Mouse (Mus musculus) lung, postnatal 0 days (tissue): ENCODE results near the gene Gstt2. TPM values are rescaled to one million over a fixed set of nuclear protein-coding genes. Genes with fewer than 3 reads are reported as not detected.

Experiments used
- ATAC-seq: fragments of 200-750 bp; cut with Nextera tagmentation; 2 replicates; pipeline ENCODE4 v1.8.0; 2017; ENCODE audit warnings: moderate library complexity
- DNase-seq: peaks from one replicate; pipeline ENCODE4 v3.0.0-alpha.2; 2016; ENCODE audit warnings: low spot score
- H3K27ac ChIP-seq: fragments of 300-500 bp; sonication (generic); 2 replicates; pipeline ENCODE4 v1.5.1; 2014; ENCODE audit warnings: antibody characterized with exemption, mild to moderate bottlenecking, low read length, mixed read lengths
- H3K27me3 ChIP-seq: fragments of 300-500 bp; sonication (generic); replicated peaks from 2 replicates; pipeline ENCODE4 v1.6.1; 2014; ENCODE audit warnings: low read length, mixed read lengths; ENCODE audit not compliant: insufficient read depth
- H3K36me3 ChIP-seq: fragments of 300-500 bp; sonication (generic); 2 replicates; pipeline ENCODE4 v1.6.1; 2014; ENCODE audit warnings: low read length, mixed read lengths; ENCODE audit not compliant: insufficient read depth
- H3K4me1 ChIP-seq: fragments of 300-500 bp; sonication (generic); 2 replicates; pipeline ENCODE4 v1.6.1; 2014; ENCODE audit warnings: antibody characterized with exemption, low read depth, low read length, mixed read lengths; ENCODE audit not compliant: insufficient read depth
- H3K4me2 ChIP-seq: fragments of 300-500 bp; sonication (generic); replicated peaks from 2 replicates; pipeline ENCODE4 v1.6.1; 2014; ENCODE audit warnings: low read depth, mild to moderate bottlenecking, low read length, moderate library complexity, mixed read lengths
- H3K4me3 ChIP-seq: fragments of 300-500 bp; sonication (generic); 2 replicates; pipeline ENCODE4 v1.5.1; 2014; ENCODE audit warnings: low read depth, low read length
- H3K9ac ChIP-seq: fragments of 300-500 bp; sonication (generic); replicated peaks from 2 replicates; pipeline ENCODE4 v1.6.1; 2014; ENCODE audit warnings: low read depth, mild to moderate bottlenecking
- H3K9me3 ChIP-seq: fragments of 300-500 bp; sonication (generic); 2 replicates; pipeline ENCODE4 v1.6.1; 2016; ENCODE audit warnings: low read length, mixed read lengths
- CTCF ChIP-seq: IDR thresholded peaks from 2 replicates; pipeline ENCODE4 v1.5.1; 2016; ENCODE audit warnings: antibody characterized with exemption, mild to moderate bottlenecking
- EP300 ChIP-seq: IDR thresholded peaks from 2 replicates; pipeline ENCODE4 v1.6.1; 2016; ENCODE audit warnings: antibody characterized with exemption, mild to moderate bottlenecking, control low read depth
- WGBS: fragments of 180-500 bp; shearing (Covaris S2); extraction: QIAGEN DNeasy Blood & Tissue Kit; methylation state at CpG from one replicate; pipeline ENCODE4 v1.1.7; 2014; 5-methylcytosine and 5-hydroxymethylcytosine counted together
- polyA plus RNA-seq: library from polyadenylated mRNA; unstranded; fragments of >200 nt; fragmentation: Nextera tagmentation; extraction: Ambion mirVana; gene quantifications from 2 replicates; pipeline ENCODE4 v1.2.1, GENCODE M21; 2015

The Gstt2 gene
- 40.6 and 44.7 TPM in 2 replicates for polyA plus RNA-seq

GRCm38 (mm10) chr10:75837248-75837759, at the start of gene Gstt2:
Gstt2 (minus strand) TSS chr10:75837424.
- no peaks in the 10 kb centered on the region for H3K27me3 ChIP-seq
- peak within 1 kb of the TSS; percentile 60 for H3K27ac ChIP-seq
- H3K4me1 ChIP-seq = peaks cover 5% of the 10 kb centered on the region; the same call in 1 of the 2 replicates
- TF ChIP-seq CTCF = peak; percentile 62
- TF ChIP-seq EP300 = no peak
- peak; percentile 96 for DNase-seq
- H3K4me2 ChIP-seq = peak within 1 kb of the TSS; percentile 72
- WGBS = under 1% methylated on average over 21 of the region's 21 CpGs
- H3K36me3 ChIP-seq = no peaks in the 10 kb centered on the region
- H3K9me3 ChIP-seq = no peaks in the 10 kb centered on the region
- peak within 1 kb of the TSS; percentile 41 for H3K4me3 ChIP-seq
- peak; percentile 88 for ATAC-seq
- peak within 1 kb of the TSS; percentile 29 for H3K9ac ChIP-seq

DNA sequence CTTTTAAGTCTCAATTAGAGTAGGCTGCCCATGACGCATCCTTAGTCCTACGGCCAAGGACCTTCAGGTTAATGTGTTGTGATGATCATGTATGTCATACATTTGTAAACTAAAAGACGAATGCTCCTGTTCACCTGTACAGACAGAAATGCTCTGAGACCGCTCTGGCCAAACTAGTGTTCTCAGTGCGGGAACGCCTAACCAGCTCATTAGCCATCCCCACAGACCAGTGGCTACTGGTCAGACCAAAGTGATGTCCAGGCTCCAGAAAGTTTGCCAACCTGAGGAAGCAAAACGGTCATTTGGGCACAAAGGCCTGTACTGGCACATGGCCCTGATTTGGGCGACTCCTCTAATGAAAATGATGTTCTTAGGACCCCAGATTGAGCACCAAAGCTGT, 47.5 kb upstream of the Gstt2 start:
- ATAC-seq (no peak), DNase-seq (no peak)
- Histone ChIP-seq H3K4me2 (no peak overlapping the region), H3K27me3 (no peaks in the 10 kb centered on the region), H3K4me1 (no peaks in the 10 kb centered on the region), H3K4me3 (no peak overlapping the region), H3K9ac (no peak overlapping the region), H3K36me3 (no peaks in the 10 kb centered on the region), H3K27ac (no peak overlapping the region), H3K9me3 (no peaks in the 10 kb centered on the region)
- 93% methylated on average over 8 of the region's 8 CpGs for WGBS
- TF ChIP-seq CTCF = no peak
- TF ChIP-seq EP300 = no peak

DNA sequence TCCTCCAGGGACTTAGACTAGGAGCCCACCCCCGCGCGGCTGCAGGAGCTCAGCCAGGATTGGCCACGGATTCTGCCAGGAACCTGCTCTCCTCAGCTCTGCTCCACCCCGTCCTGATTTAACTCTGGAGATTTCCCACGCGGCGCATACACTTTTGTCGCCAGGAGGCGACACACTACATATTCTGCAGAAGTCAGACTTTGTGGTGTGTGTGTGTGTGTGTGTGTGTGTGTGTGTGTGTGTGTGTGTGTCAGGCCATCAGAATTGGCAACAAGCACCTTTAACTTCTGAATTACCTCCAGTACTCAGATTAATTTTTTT, 46.0 kb upstream of the Gstt2 start:
- Histone ChIP-seq H3K4me1 (no peaks in the 10 kb centered on the region), H3K36me3 (no peaks in the 10 kb centered on the region), H3K4me2 (no peak overlapping the region; the same call in 1 of the 2 replicates), H3K4me3 (no peak overlapping the region), H3K9me3 (no peaks in the 10 kb centered on the region), H3K27me3 (no peaks in the 10 kb centered on the region), H3K9ac (no peak overlapping the region), H3K27ac (no peak overlapping the region)
- TF ChIP-seq EP300 (no peak), CTCF (peak; percentile 82)
- DNase-seq = peak; percentile 83
- ATAC-seq = peak; percentile 83
- WGBS = 1% methylated on average over 10 of the region's 10 CpGs

DNA sequence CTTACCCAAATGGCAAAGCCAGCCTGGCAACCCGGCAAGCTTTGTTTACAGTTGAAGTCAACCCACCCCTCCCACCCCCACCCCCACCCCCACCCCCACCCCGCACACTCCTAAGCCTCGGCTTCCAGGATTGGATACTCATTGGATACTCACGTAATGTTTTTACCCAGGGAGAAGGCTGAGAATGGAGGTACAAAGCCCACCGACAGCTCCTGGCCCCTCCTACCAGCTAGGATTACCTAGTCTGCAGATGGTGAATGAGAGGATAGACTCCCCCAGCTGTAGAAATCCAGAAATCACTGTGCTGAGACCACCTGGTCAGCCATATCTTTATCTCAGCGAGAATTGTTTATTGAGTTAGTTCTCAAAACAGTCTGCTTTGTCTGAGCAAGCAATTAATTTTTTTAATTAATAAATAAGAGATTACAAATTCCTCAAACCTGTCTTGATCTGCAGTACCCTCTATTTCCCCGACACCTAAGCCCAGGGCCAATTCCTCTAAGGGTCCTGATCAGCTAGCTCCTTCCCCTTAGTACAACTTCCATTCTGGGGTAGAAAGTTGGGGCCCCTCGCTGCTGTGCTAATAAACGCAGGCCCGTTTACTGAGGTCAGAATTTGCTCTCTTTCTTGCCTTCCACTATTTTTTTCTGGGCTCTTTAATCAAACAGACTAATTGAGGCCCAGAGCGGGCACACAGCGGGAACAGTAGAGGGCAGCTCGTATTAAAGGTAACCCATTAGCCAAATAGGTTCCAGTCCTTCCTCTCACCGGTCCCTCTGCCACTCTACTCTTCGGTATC, 45.4 kb upstream of the Gstt2 start:
- H3K27ac ChIP-seq = no peak overlapping the region
- no peaks in the 10 kb centered on the region for H3K4me1 ChIP-seq
- H3K9me3 ChIP-seq = no peaks in the 10 kb centered on the region
- 15% methylated on average over 15 of the region's 15 CpGs for WGBS
- no peak for DNase-seq
- ATAC-seq = no peak
- no peak for TF ChIP-seq CTCF
- TF ChIP-seq EP300 = no peak
- no peaks in the 10 kb centered on the region for H3K27me3 ChIP-seq
- H3K36me3 ChIP-seq = no peaks in the 10 kb centered on the region
- H3K4me2 ChIP-seq = no peak overlapping the region; the same call in 1 of the 2 replicates
- no peak overlapping the region for H3K9ac ChIP-seq
- H3K4me3 ChIP-seq = no peak overlapping the region

- no peak overlapping the region for H3K4me2 ChIP-seq
- H3K36me3 ChIP-seq = no peaks in the 10 kb centered on the region
- H3K4me3 ChIP-seq = no peak overlapping the region
- WGBS = 22% methylated on average over 20 of the region's 20 CpGs
- ATAC-seq = no peak
- H3K27ac ChIP-seq = no peak overlapping the region
- TF ChIP-seq EP300 (no peak), CTCF (no peak)
- no peak for DNase-seq
- H3K27me3 ChIP-seq = no peaks in the 10 kb centered on the region
- H3K4me1 ChIP-seq = no peaks in the 10 kb centered on the region
- H3K9ac ChIP-seq = no peak overlapping the region
- H3K9me3 ChIP-seq = no peaks in the 10 kb centered on the region
Observed at GRCm38 (mm10) chr10:75881578-75882432, 44.6 kb upstream of the Gstt2 start.
